Mouse (Mus musculus): ENCODE data around the gene Dpp9.

DNA sequence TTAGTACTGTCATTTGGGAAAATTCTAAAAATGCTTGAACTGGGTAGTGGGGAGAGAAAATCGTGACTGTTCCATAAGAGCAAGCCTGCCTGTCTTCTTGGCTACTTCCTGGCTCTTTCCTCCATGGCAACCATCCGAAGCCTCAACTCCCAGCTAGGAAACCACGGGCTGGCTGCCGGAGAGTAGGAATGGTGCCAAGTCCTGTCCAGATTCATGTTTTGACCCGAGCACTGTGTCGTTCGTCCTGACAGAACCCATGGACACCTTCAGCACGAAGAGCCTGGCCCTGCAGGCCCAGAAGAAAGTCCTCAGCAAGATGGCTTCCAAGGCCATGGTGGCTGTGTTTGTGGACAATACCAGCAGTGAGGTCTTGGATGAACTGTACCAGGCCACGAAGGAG, 47.2 kb downstream of the Dpp9 start:
- TF ChIP-seq CTCF (IDR thresholded peaks at IDR 0.05; ENCODE audit: insufficient read depth, low read depth, low read length): no peak
- no peak for TF ChIP-seq POLR2A (IDR thresholded peaks at IDR 0.05; ENCODE audit: insufficient read depth, low read depth, low read length)
